Mouse (Mus musculus) spleen, postnatal 36 days (tissue): Measurements from ENCODE around the gene Olfr476.
"Not testable (repeated sequence)": the region's sequence is repeated elsewhere in the genome, so short reads cannot be mapped to it uniquely, and the experiment has no call there.

Source experiments
- DNase-seq, 2 experiments: peaks; one replicate each; pipeline ENCODE4 v3.0.0; 2022; ENCODE audit warnings: low spot score in 2 of 2, mixed read lengths in 1 of 2

The Olfr476 gene

DNA sequence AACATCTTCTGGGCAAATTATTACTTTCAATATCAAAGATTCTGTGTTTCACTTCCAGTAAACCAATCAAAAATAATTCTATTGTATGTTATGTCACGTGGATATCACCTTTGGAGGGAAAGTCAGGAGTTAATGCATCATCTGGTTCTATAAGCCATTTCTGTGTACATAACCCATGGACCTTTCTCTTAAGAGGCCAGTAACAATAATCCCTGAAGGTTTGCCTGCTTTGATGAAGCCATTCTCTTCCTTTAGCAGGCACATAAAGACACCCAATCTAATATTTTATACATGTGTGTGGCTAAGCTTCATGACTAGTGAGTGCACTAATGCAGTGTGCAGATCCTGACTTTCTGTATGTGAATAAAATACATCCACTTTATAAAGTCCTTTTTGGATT, at the start of gene Olfr476:
Gene Olfr476 (plus strand): TSS at position 301 of the 400 bp plus-strand sequence.
- no peak for DNase-seq

DNA sequence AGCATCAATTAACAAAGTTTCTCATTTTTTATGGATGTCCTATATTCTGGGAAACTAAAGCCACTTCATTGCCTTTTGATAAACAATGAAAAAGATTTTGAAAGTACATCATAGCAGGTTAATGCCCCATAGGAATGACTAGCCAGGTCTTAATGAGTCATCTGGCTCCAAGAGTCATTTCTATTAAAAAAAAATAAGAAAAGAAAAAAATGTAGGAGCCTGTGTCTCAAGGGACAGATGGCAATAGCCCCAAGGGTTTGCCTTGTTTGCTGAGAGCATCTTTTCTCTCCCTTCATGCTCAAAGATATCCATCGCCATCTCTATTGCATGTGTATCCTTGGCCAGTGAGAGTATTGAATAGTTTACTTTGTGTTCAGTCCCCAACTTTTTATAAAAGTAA, 34.5 kb upstream of the Olfr476 start, which contains the start of gene Olfr473:
Gene Olfr473 (plus strand): TSS at position 301 of the 400 bp plus-strand sequence.
- DNase-seq: no peak

- DNase-seq: not testable (repeated sequence)
Observed at GRCm38 (mm10) chr7:107952539-107952938, 12.1 kb upstream of the Olfr476 start.

- DNase-seq: no peak
Observed at GRCm38 (mm10) chr7:107954343-107954742, 10.3 kb upstream of the Olfr476 start, which contains the start of gene Olfr474. Olfr474 (plus strand) TSS chr7:107954643.

DNA sequence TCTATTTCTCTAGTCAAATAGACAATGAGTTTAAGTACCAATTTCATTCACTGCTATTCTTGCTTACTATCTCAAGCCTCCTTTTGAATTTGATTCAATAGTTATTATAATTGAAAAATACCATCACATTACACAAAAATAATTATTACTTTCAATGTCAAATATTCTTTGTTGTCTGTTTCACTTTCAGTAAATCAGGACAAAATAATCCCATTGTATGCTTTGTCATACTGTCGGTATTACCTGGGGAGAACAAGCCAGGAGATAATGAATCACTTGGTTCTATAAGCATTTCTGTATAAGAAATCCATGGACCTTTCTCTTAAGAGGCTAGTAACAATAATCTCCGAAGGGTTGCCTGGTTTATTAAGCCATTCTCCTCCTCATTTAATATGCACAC, 21.8 kb downstream of the Olfr476 start, which contains the start of gene Olfr477:
Gene Olfr477 (plus strand): TSS at position 301 of the 400 bp plus-strand sequence.
- no peak for DNase-seq

DNA sequence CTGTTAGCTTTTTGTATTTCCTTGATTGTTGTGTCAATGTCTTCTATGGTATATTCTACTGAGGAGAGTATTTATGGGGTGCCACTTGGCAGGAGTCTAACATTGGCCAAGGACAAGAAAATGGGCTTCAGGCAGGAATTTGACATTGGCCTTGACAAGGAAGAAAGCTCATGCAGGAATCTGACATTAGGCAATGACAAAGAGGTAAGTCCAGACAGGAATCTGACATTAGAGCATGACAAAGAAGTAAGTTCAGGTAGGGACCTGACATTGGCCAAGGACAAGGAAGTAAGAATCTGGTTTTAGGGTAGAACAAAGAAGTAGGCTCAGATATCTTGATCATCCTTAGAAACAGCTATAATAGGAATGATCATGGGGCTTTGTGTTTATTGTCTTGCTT, 49.7 kb downstream of the Olfr476 start:
- DNase-seq: not testable (repeated sequence)
